Mouse (Mus musculus) layer of hippocampus, adult 9-11 months (tissue): Measurements from ENCODE around the gene Evi2b.

ENCODE experiments used
- DNase-seq: peaks from one replicate; pipeline ENCODE4 v3.0.0; 2022

The Evi2b gene

GRCm38 (mm10) chr11:79523560-79524309, at the start of gene Evi2b:
Evi2b (minus strand) TSS chr11:79523762.
- no peak for DNase-seq

DNA sequence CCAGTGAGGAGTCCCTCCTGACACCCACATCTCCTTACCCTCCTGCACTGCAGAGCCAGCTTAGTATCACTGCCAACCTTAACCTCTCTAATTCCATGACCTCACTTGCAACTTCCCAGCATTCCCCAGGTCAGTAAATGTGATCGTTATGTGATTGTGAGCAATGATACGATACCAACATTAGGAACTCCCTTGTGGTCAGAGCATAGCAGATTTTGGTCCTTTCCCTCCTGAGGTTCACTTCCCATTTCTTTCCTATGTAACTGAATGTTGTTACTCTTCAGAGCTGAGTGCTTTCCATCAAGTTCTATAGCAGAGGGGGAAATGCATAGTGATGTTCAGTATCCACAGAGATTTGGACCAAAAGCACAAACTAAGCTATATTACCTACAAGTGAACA, 46.8 kb upstream of the Evi2b start:
- DNase-seq = no peak

- DNase-seq = no peak
Observed at GRCm38 (mm10) chr11:79568197-79568911, 44.8 kb upstream of the Evi2b start.

- DNase-seq = no peak
Observed at GRCm38 (mm10) chr11:79566947-79567346, 43.4 kb upstream of the Evi2b start.

GRCm38 (mm10) chr11:79563493-79563892, 39.9 kb upstream of the Evi2b start:
- DNase-seq = no peak

DNA sequence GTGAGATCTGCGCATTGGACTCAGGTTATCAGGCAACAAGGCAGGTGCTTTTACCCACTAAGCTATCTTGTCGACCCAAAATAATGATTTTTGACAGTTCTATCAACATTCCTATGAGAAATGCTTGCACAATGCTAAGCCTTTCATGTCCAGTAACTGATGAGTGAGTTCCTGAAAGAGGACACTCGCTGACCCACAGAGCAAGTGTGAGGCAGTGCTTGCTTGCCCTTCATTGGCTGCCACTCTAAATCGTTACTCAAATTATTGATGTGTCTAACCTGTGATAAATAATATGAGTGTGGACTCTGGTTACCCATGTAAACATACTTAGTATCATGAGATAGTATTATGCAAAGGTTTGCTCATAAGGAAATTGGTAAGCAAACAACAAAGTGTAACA, 37.0 kb upstream of the Evi2b start:
- DNase-seq = no peak

DNA sequence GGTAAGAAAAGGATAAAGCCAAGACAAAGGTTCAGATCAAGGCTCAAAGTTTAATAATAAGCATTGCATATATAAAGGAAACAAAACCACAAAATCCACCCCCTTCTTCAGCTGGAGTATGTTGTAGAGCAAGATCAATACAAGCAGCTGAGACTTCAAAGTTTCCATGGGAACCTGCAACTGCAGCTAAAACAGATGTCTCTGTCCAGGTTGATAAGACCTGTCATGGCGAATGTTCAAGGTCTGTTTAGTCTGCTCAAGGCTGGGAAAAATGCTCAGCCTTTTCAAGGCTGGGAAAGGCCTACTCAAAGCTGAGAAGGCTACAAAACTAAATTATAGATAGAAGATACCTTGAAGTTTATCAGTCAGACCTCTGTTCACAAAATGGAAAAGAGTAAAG, 29.1 kb upstream of the Evi2b start:
- DNase-seq = no peak

GRCm38 (mm10) chr11:79536293-79536692, 12.7 kb upstream of the Evi2b start:
- no peak for DNase-seq

DNA sequence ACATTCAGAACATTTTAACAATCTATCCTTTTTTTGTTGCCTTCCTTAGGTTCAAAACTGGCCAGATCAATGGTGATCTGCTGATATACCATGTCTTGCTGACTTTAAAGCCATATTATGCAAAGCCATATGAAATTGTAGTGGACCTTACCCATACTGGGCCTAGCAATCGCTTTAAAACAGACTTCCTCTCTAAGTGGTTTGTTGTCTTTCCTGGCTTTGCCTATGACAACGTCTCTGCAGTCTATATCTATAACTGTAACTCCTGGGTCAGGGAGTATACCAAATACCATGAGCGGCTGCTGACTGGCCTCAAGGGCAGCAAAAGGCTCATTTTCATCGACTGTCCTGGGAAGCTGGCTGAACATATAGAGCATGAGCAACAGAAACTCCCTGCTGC, 12.0 kb upstream of the Evi2b start:
- DNase-seq = no peak

GRCm38 (mm10) chr11:79533950-79534690, 10.6 kb upstream of the Evi2b start:
- DNase-seq = peak; percentile 49

- DNase-seq = no peak
Observed at GRCm38 (mm10) chr11:79533311-79533710, 9.7 kb upstream of the Evi2b start.

DNA sequence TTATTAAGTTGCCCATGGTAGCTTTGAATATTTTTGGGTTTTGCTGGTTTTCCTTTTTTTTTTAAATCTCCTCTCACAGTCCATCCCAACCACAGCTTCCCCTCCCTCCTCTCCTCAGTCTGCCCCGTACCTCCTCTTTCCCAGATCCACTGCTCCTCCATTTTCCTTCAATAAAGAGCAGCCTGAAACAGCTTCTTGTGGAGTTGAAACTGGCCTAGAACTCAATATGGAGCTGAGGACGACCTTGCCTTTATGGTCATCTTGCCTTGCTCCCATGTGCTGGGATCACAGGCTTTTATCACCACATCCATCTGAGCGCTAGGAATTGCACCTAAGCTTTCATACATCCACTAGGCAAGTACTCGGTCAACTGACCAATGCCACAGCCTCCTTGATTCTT, 7.9 kb upstream of the Evi2b start:
- DNase-seq = no peak

GRCm38 (mm10) chr11:79530774-79531173, 7.2 kb upstream of the Evi2b start:
- DNase-seq = no peak

DNA sequence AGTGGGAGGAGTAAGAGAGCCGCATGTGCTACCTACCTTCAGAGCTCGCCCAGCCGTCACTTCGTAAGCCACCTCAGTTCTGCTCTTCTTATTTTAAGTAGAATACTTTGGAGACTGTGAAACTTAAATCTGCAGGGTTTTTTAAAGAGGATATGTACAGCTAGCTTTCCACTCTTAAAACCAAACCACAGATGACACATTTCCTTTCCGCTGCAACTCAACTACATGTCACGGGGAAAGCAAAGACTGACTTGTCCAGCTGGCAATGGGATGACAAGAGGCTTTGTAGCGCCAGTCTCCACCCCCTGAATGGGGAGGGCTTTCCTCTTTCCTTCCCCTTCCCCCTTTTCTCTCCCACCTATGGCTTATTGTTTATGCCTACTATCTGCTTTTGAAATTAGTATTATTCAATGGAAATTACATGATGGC, 6.8 kb upstream of the Evi2b start, which contains the start of the genes Evi2 and Evi2a:
TSS of gene Evi2 (minus strand) at position 257 of the 429 bp plus-strand sequence.
TSS of gene Evi2a (minus strand) at position 277 of the 429 bp plus-strand sequence.
- peak; percentile 77 for DNase-seq

GRCm38 (mm10) chr11:79529736-79530135, 6.2 kb upstream of the Evi2b start:
- DNase-seq = peak; percentile 32

DNA sequence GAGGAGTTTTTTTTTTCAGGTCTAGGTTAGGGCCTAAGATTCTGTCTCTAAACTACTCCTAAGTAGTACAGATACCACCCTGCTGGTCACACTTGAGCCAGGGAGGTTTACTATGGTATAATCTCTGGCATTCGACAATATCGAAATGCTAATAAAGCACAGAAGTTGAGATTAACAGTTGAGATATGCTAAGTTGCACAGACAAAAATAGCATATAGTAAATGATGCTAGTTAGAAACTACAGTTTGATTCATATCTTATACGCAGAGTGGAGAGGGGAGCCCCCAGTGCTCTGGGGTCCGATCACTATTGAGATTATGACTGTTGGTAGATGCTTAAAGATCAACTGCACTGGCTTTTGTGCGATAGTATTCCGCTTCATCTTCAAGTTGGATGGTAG, 5.7 kb upstream of the Evi2b start:
- DNase-seq = no peak

GRCm38 (mm10) chr11:79528601-79529000, 5.0 kb upstream of the Evi2b start:
- no peak for DNase-seq

GRCm38 (mm10) chr11:79527739-79528384, 4.3 kb upstream of the Evi2b start:
- DNase-seq = peak; percentile 63

DNA sequence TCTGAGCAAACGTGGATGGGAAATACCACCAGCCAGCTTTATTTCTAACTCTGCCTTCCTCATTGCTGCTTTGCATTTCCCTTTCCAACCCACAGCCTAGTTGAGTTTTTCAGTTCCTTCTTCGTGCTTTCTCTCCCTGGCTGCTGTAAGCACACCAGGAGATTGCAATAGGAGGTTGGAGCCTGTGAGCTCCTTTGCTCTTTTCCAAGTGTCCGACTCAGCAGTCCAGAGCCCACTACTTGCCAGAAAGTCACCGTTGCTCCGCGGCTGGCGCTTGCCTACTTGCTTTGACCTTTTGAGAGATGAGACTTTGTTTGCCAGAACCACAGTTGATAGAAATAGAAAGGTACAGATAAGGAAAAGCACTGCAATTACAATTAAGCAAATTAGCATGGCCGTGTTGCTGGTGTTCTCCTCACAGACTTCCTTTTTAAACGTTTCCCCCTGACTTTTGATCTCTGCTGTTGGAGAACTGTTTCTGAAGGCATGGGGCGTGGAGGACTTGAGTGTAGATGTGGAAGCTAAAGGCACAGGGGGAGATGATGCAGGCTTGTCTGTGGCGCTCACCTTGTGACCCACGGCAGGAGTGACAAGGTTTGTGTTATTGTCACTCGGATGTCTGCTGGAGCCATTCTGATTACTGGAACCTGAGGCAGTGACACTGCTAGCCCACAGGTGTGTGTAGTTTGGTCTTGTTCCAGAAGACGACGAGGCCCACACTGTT, 3.6 kb upstream of the Evi2b start:
- DNase-seq = peak; percentile 62

GRCm38 (mm10) chr11:79526549-79526948, 3.0 kb upstream of the Evi2b start:
- no peak for DNase-seq

GRCm38 (mm10) chr11:79524310-79524575, 681 bp upstream of the Evi2b start:
- DNase-seq = no peak

- no peak for DNase-seq
Observed at GRCm38 (mm10) chr11:79522944-79523343, 618 bp downstream of the Evi2b start.

GRCm38 (mm10) chr11:79521930-79522329, 1.6 kb downstream of the Evi2b start:
- no peak for DNase-seq
